Mouse (Mus musculus): ENCODE measurements around the gene Cfhr2.
"Not testable (repeated sequence)": the region's sequence is repeated elsewhere in the genome, so short reads cannot be mapped to it uniquely, and the experiment has no call there.

DNA sequence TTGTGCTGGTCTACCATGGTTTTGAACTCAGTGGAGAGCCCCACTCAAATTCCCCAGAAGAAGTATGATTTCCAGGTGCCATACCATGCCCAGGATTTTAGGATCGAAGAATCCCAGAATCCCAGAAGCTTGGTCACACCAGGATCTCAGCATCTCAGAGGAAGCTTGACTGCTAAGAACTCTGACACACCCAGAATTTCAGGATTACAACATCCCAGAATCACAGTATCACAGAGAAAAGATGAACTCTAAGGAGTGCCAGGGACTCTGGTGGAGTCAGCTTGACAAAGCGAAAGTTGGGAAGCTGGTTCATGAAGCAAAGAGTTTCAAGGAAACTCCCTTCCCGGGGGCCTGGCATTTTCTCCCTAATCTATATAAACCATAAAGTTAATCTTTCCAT, 88.6 kb downstream of the Cfhr2 start:
- not testable (repeated sequence) for TF ChIP-seq POLR2A (IDR thresholded peaks at IDR 0.05; ENCODE audit: low read depth, low read length); CTCF (IDR thresholded peaks at IDR 0.05; ENCODE audit: extremely low read depth, insufficient read depth, insufficient read length, insufficient replicate concordance)

Measured in spleen, adult 2 months (tissue).